Mouse (Mus musculus) T-helper 2 cell (primary cell): ENCODE results near the gene Grifin.

Experiments
- in situ Hi-C: fragments of 300-600 bp; cut with MboI, MseI; formaldehyde crosslinking; loops from one replicate; pipeline ENCODE4 v1.15.1; 2025; ENCODE audit warnings: high pct_unique_total_duplicates

Grifin gene

GRCm38 (mm10) chr5:140564896-140565295, at the start of gene Grifin:
Grifin (minus strand) TSS chr5:140565071.
- in situ Hi-C loops = loop anchor here (5.0 kb wide), 2 partner anchors 52 to 753 kb away; no protein-coding TSS in a partner anchor

DNA sequence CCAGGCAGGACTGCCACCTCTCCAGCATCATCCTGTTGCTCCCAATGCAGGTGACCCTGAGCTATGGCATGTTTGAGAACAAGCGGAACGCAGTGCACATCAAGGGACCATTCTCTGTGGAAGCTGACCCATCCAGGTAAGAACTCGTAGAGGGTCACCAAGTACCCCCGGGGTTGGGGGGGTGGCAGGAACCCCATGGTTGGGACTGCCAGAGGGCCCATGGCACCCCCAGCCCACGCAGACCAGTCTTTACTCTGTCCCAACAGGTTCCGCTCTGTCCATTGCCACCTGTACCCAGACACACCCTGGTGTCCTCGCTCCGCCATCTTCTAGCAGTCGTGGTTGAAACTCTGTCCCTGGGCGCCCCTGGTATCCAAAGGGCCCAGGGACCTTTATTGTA, 49.3 kb upstream of the Grifin start:
- in situ Hi-C loops = no loop called here

DNA sequence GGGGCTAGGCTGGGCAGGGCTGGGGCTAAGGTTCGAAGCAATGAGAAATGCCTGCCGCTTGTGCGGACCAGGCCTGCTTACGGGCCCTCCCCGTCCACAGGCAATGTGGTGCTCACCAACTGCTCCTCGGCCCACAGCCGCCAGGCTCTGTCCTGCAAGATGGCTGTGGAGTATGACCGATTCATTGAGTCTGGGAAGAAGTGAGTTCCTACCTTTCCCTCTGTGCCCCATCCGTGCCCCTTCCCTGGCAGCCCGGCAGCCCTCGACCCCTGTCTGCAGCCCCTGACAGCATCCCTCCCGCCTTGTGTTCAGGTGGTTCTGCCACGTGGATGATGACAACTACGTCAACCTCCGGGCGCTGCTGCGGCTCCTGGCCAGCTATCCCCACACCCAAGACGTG, 47.3 kb upstream of the Grifin start:
- in situ Hi-C loops = no loop called here

DNA sequence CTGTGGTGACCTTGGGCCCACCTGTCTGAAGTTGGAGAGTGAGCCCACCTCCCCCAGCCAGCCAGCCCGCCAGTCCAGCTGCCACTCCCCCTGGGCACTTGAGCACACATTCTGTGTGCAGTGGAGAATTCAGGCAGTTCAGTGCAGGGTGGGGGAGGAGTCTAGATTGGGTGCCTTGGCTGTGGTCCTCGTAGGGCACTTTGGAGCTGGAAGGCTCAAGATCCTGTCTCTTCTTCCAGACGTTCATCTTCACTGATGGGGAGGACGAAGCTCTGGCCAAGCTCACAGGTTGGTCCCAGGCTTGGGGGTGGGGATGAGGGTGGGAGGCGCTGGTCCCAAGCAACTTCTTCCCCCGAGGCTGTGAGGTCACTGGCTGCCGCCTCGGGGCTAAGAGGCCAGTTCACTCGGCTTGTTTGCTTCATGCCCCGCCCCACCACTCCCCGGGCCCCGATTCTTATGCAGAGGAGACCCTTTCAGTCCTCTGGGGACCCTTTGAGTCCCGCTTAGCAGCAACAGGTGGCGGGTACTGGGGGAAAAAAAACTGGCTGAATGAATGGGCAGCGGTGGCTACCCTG, 46.8 kb upstream of the Grifin start:
- in situ Hi-C loops = no loop called here

DNA sequence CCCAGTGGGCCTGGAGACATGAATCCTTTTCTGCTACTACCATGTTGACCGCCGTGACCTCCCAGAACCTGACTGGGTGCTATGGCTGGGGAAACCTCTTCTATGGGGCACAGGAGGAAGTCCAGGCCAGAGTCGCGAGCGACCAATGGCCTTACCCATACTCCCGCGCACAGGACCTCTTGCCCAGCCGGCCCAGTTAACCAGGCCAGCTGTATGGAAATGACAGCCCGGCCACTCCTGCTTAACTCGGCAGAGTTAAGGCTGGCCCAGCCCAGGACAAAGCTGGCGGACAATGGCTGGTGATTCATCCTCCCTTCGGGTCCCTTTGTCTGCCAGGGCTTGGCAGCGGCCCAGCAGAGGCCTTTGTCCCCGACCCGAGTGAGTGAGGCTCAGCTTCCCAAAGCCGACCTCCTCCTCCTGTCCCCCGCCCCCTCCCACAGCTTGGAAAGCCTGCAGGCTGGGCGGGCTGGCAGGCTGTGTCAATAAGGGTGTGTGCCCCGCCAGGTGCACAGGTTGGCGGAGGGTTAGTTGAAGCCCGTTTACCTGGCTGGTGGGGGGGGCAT, 46.2 kb upstream of the Grifin start:
- in situ Hi-C loops = no loop called here

- in situ Hi-C loops = no loop called here
Measured at GRCm38 (mm10) chr5:140610273-140611011, 45.6 kb upstream of the Grifin start.

- in situ Hi-C loops = no loop called here
Measured at GRCm38 (mm10) chr5:140609511-140610272, 44.8 kb upstream of the Grifin start.

DNA sequence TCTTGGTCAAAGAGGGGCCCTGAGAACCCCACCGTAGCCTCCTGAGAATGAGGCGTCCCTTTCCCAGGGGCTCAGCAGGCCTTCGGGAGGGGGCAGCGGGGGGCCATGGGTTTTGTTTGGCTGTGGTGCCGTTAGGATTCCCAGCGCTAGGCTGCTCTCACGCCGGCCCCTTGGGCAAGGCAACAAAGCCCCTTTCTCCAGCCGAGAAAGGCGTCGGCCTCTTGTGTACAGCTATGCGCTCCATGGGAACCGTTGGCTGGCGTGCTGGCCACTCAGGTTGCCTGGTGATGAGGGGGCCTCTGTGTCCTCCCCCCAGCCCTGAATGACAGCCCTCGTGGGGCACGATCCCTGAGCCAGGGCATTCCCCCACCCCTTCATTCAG, 43.8 kb upstream of the Grifin start:
- in situ Hi-C loops = no loop called here

GRCm38 (mm10) chr5:140607836-140608633, 43.2 kb upstream of the Grifin start:
- in situ Hi-C loops = no loop called here

GRCm38 (mm10) chr5:140607001-140607835, 42.3 kb upstream of the Grifin start, which contains the start of gene Lfng:
Lfng (plus strand) TSS chr5:140607320.
- in situ Hi-C loops = no loop called here

DNA sequence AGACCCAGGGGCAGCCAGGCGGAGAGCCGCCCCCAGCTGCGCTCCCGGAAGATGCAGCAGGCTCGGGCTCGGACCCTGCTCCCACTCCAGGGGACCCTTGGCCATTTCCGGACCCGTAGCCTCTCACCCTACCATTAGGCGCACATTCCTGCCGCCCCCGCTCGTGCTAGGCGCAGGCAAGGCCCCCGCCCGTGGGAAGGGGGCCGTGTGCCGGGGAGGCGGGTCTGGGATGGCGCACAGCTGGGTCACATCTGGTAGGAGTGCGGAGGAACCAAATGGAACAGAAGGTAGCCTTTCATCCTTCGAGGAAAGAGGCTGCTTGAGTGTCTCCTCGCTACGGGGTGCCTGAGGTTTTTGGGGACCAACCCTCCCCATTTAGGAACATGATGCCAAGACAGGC, 41.5 kb upstream of the Grifin start:
- in situ Hi-C loops = no loop called here

DNA sequence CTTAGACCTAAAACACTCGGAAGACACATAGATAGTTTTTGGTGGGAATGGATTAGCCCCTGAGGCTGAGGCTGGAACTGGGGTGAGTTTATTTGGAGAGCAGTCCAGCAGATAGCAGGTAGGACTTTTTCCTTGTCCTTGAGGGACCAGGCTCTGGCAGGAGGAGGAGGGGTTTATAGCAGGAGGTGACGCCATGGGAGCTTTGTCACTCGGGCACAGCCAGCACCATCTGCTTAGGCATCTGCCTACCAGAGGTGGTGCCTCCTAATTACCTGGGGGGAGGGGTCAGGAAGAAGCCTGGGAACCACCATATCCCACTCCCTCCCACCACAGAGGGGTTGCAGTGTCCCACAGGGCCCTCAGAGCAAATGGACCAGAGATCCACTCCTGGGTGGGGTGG, 40.4 kb upstream of the Grifin start:
- in situ Hi-C loops = no loop called here

DNA sequence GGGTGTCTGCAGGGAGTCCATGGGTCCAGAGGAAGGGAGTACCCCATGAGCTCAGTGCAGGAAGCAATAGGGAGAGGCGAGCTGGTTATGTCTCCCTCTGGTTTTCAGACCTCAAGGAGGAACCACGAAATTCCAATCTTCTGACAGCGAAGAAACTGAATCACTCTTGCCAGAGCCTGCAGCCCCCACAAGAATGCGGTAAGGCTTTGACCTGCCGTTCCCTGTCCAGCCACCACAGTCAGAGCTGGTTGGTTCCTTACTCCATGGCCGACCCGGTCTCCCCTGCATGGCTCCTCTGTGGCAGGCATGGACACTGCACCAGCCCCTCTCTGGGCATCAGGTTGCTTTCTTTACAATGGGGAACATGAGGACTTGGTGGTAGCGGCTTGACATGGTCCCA, 39.5 kb upstream of the Grifin start:
- in situ Hi-C loops = no loop called here

DNA sequence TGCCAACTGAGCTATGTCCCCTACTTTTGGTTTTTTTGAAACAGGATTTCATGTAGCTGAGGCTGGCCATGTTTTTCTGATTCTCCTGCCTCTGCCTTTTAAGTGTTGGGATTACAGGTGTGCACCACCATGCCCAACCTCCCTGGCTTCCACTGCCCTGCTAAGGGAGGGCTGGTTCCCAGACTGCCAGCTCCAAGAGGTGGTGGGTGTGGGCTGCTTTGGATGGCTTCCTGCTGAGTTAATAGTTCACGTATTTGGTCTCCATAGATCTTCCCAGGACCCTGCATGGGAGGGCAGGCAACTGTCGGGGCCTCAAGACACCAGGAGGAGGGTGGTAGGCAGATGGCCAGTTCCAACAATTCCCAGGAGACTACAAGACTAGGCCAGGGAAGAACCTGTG, 37.7 kb upstream of the Grifin start:
- in situ Hi-C loops = no loop called here

DNA sequence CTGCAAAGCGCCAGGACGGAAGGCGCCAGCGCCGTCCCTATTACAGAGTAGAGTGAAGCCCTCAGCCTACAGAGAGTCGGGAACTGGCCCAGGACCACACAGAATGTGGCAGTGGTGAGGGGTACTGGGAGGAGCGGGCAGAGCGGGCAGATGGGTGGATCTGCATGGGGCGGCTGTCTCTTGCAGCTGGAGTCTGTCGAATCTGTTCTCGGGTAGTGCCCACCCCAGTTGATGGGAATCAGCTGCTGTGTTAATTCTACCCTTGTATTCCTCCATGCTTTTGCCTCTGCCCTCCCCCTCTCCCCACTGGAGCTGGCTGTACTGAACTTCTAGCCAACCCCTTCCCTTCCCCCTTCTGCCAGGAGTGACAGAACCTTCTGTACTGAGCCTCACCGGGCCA, 36.8 kb upstream of the Grifin start:
- in situ Hi-C loops = no loop called here

DNA sequence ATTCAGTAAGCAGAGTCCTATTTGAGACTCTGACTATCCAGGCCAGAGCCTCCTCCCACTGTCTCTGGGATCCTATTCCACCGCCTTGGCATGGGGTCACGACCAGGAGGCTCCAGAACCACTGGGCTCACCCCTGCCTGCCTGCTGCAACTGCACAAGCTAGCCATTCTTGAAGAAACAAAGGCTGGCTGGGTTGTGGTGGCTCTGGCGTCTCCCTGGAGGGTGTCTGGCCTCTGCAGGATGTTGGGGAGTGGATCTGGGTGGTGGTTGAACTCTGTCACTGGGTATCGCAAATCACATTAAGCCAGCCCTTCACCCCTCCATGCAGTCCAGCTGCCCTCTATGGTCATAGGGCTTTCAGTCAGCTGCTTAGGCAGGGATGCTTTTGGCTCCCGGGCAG, 35.1 kb upstream of the Grifin start:
- in situ Hi-C loops = no loop called here

DNA sequence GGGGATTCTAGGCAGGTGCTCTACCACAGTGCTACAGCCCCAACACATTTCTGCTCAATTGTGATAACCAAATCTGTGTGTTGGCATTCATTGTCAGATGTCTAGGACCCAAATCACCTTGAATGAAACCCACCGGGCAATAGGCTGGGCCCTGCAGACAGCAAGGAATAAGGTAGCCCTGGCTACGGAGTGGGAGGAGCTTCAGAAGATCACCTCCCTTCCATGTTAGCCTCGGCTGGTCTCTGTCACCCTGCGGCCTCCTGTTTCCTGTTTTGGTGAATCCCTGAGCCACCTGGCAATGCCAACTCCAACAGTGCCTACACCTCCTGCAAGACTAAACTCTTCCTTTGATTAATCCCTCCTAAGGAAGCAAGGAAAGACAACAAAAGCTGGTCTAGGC, 32.9 kb upstream of the Grifin start:
- in situ Hi-C loops = no loop called here

DNA sequence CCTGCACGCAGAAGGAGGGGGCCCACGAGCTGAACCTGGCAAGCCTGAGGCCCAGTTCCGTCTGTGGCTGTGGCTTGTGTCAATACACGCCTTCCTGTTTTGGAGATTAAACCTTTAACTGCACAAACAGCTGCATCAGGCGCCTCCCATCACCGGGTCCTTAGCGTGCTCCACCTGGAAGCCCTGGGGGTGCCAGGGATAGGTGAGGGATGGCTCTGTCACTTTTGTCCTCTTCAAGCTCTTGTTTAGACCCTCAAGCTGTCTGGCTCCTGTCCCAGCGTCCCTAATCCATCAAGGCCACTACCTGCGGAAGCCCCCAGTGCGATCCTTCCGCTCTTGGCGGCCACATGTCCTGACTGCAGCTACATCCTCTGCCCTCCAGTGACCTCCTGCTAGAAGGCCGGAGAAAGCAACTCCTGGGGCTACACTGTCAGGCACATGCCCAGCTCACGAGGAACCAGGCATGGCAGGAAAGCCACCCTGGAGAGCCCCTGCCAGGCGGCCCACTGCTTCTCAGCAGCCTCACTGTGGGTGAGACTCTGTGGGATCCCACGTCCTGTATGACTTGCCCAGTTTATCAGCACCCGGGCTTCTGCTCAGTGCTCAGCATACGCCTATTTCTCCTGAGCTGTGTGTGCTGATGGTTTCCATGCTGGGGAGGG, 32.2 kb upstream of the Grifin start:
- in situ Hi-C loops = no loop called here

GRCm38 (mm10) chr5:140596426-140596825, 31.6 kb upstream of the Grifin start:
- in situ Hi-C loops = no loop called here

GRCm38 (mm10) chr5:140594846-140595245, 30.0 kb upstream of the Grifin start:
- in situ Hi-C loops = no loop called here
